Mouse (Mus musculus) adrenal gland, adult 8-10 months (tissue): ENCODE data around the gene Nudt2. TPM values are rescaled to one million over a fixed set of nuclear protein-coding genes. Genes with fewer than 3 reads are reported as not detected.

Experiments
- DNase-seq: peaks from one replicate; pipeline ENCODE4 v3.0.0; 2022
- total RNA-seq, 4 experiments: library from RNA; stranded (reverse); gene quantifications; 2 replicates each; pipeline ENCODE4 v1.2.4; 2022

Nudt2 gene
- total RNA-seq, 4 experiments from 2014 or later: 28.0 to 34.1 (median 32.0) TPM

- DNase-seq: no peak
Observed at GRCm38 (mm10) chr4:41522136-41522535, 57.2 kb downstream of the Nudt2 start.

- no peak for DNase-seq
Observed at GRCm38 (mm10) chr4:41522788-41523187, 57.8 kb downstream of the Nudt2 start.

- DNase-seq: no peak
Observed at GRCm38 (mm10) chr4:41523839-41524238, 58.9 kb downstream of the Nudt2 start.

GRCm38 (mm10) chr4:41524829-41525228 lies 59.9 kb downstream of the Nudt2 start:
- DNase-seq: no peak

GRCm38 (mm10) chr4:41526553-41526952 lies 61.6 kb downstream of the Nudt2 start:
- DNase-seq: no peak

- DNase-seq: no peak
Observed at GRCm38 (mm10) chr4:41527076-41527475, 62.1 kb downstream of the Nudt2 start.

GRCm38 (mm10) chr4:41527996-41528395 lies 63.0 kb downstream of the Nudt2 start:
- DNase-seq: no peak

Other genes starting within 250 kb of the Nudt2 start
- gene Ubap2, start 190.0 kb upstream of the Nudt2 start, total RNA-seq: 10 to 100 TPM; 35.0 to 49.3 (median 40.2) TPM
- gene Dcaf12, start 150.3 kb upstream of the Nudt2 start, total RNA-seq: 10 to 100 TPM; 46.6 to 55.3 (median 48.8) TPM
- gene Ubap1, start 116.2 kb upstream of the Nudt2 start, total RNA-seq: 10 to 100 TPM; 47.8 to 55.8 (median 50.8) TPM
- 1 to 10 TPM; 1.5 to 3.2 (median 2.0) TPM for gene Kif24, start 264 bp upstream of the Nudt2 start, total RNA-seq
- gene AI464131, start 37.9 kb downstream of the Nudt2 start, total RNA-seq: 10 to 100 TPM in 3 of 4 experiments, 1 to 10 TPM in 1; 9.1 to 13.8 (median 10.6) TPM
- gene 1110017D15Rik, start 52.2 kb downstream of the Nudt2 start, total RNA-seq: under 1 TPM in 2 of 4 experiments, not detected in 2; 0.38 to 0.68 TPM
- gene Fam219a, start 104.4 kb downstream of the Nudt2 start, total RNA-seq: 10 to 100 TPM; 21.1 to 33.4 (median 27.0) TPM
- under 1 TPM in 3 of 4 experiments, not detected in 1; 0.49 to 0.94 (median 0.86) TPM for gene Dnaic1, start 104.6 kb downstream of the Nudt2 start, total RNA-seq
- 1 to 10 TPM; 3.8 to 5.6 (median 4.9) TPM for gene Enho, start 175.2 kb downstream of the Nudt2 start, total RNA-seq
- gene Cntfr, start 231.9 kb downstream of the Nudt2 start, total RNA-seq: 10 to 100 TPM; 41.4 to 50.9 (median 48.4) TPM
- gene Il11ra1, start 234.8 kb downstream of the Nudt2 start, total RNA-seq: 100 to 1,000 TPM in 2 of 4 experiments, 10 to 100 TPM in 2; 81.8 to 130 (median 112) TPM
- 10 to 100 TPM; 35.0 to 44.4 (median 41.8) TPM for gene Rpp25l, start 248.4 kb downstream of the Nudt2 start, total RNA-seq